Mouse (Mus musculus) T-helper 2 cell (primary cell): ENCODE measurements at regions not wholly inside any gene's neighbourhood (a gene's known extent, or its start where the extent isn't known, plus 50 kb on each side); places are given as distances from the start of the nearest gene placed in this dataset.

Experiments used
- in situ Hi-C: fragments of 300-600 bp; cut with MboI, MseI; formaldehyde crosslinking; loops from one replicate; pipeline ENCODE4 v1.15.1; 2025; ENCODE audit warnings: high pct_unique_total_duplicates

GRCm38 (mm10) chr4:72481748-72482147, 281.0 kb upstream of the Tle1 start:
- in situ Hi-C loops: no loop called here

DNA sequence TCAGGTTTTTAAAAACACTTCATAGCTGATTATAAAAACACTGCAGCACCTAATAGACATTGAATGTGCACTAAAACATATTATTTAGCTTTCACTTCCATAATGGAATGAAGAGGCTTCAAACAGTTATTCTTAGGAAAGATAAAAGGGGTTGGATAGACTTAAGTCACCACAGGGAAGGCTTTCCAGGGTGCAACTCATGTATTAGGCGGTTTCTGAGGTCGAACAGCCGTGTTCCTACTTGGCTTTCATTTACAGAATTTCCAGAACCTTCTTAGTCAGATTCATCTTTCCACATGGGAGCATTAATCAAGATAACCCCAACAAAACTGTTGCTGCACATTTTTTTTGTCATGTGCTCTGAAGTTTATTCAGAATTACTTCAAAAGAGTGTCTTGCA, 279.8 kb upstream of the Tle1 start:
- in situ Hi-C loops: no loop called here

DNA sequence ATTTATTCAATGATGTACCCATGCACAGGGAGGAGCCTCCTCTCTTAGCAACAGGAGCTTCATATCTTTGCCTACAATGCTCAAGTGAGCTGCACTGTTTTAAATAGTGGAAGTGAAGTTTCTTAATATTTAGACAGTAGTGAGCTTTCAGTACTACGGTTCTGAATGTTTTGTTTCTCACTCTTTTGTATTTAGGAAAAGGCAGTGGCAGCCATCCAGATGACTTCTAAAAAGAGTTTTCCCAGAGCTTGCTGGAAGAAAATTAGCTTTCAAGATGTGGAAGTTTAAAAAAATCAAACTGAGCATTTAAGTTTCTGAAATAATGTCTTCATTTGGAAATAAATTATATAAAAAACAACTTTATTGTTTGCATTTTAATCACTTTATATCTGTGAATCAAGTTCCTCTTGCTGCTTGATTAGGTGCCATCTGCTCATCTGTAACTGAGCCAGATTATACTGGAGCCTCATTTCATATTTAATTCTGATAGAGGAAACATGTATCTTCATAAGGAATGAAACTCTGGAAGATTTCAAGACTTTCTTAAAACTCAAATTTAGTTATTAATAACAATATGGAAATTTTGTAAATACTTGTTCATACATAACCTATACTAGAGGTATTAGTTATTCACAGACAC, 268.6 kb upstream of the Tle1 start:
- in situ Hi-C loops: no loop called here

- in situ Hi-C loops: no loop called here
Observed at GRCm38 (mm10) chr4:72444177-72444770, 243.6 kb upstream of the Tle1 start.

DNA sequence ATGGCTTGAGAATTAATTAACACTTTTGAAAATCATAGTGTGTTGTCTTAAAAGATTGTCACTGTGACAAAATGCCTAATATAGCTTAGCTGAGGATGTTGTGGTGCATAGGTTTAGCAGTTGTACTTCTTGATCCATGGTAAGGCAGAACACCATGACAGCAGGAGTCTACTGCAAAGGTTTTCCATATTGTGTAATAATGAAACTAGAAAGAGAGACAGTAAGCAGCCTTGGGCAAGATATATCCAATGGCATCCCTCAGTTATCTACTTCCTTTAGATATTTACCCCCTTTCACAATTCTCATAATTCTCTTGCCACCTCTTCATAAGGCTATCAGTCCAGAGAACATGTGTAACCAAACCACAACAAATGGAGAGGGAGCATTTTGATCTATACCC, 236.6 kb upstream of the Tle1 start:
- in situ Hi-C loops: no loop called here

DNA sequence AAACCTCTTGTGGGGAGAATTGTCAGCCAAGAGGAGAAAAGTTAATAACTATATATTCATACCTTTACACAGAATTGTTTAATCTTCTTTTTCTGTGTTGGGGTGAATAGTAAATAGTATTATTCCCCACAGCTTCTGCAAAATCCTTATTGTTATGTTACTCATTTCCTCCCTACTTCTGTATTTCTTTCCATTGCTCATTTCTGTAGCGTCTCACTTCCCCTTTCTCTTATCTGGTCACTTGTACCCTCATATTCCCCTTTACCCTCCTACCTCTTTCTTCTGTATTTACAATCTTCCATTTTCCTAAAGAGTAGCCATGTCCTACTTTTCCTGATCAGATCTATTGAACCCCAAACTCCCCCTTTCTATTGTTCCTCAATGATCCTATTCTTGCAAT, 224.6 kb upstream of the Tle1 start:
- in situ Hi-C loops: no loop called here

- in situ Hi-C loops: no loop called here
Observed at GRCm38 (mm10) chr4:72412100-72412788, 211.5 kb upstream of the Tle1 start.

DNA sequence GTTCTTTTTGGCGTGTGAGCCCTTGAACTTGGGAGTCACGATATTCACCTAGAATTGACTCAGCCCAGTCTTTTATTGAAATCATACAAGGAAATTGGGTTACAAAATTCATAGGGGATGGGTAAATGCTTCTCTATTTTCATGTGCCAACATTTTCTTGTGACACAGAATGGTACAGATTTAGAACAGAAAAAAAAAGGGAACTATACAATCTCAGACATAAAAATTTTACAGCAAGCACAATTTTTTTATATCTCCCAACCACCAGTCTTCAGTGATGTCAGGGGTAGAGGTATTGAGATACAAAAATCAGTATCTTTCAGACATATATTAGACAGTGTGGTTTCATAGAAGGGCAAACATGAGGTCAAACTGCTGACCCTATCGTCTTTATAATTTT, 210.6 kb upstream of the Tle1 start:
- in situ Hi-C loops: no loop called here

- in situ Hi-C loops: no loop called here
Observed at GRCm38 (mm10) chr4:72400759-72401158, 200.0 kb upstream of the Tle1 start.

- in situ Hi-C loops: no loop called here
Observed at GRCm38 (mm10) chr4:72391887-72392435, 191.2 kb upstream of the Tle1 start.

- in situ Hi-C loops: no loop called here
Observed at GRCm38 (mm10) chr4:72389811-72390625, 189.3 kb upstream of the Tle1 start.

DNA sequence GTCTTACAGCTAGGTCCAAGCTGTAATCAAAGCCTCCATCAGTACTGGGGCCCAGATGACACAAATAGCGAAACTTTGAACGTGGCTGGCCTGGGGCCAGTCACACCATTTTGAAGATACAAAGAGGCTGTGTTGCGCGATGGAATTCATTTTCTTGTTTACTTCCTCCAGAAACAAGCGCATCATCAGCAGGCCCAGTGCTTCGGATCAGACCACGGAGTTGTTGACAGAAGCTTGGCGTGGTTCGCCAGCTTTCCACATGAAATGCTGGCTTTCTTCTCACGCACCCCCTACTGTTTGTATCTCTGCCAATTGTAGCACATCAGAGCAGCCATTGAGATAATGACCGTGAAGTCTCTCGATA, 184.2 kb upstream of the Tle1 start:
- in situ Hi-C loops: no loop called here

DNA sequence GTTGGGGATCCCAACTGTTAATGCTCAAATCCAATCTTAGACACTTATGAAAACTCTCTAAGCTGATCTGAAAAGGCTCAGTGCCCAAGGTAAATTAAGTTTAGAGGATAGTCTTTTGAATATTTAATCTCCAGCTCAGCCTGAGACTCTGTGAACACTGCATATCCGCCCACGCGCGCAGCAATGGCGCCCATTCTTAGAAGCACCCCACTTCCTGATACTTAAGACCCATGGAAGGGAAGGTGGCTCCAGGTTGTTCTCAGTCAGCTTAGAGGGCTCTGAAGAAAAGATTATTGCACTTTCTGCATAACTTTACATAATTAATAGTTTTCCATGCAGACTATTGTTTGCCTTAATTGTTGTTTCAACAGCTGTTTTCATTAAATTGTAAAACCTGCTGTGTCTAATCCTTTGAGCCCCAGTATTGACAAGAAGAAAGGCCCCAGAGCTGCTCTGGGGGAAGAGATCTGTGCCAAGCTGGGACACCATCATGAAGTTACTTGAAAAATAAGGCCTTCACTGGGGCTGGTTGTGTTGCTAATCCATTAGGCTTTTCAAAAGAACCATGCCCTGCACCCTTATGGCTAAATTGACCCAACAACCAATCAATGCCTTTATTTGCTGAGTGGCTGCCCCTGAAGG, 183.7 kb upstream of the Tle1 start:
- in situ Hi-C loops: no loop called here

DNA sequence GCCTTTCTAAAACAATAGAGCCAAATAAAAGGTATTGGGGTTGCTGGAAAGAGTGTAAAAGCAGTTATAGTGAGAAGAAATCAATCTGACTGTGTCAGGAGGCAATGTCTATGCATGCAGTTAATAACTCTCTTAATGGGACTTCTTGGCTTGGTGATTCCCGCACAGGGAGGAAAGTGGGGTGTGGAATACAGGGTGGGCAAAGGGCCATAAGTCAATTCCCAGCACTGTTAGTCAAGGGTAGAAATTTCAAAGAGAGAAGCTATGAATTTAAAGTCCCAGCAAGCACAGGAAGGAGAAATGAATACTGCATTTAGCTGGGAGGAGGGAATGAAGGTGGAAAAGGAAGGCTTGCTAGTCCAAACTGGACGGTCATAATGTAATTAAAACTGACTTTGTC, 183.0 kb upstream of the Tle1 start:
- in situ Hi-C loops: no loop called here

DNA sequence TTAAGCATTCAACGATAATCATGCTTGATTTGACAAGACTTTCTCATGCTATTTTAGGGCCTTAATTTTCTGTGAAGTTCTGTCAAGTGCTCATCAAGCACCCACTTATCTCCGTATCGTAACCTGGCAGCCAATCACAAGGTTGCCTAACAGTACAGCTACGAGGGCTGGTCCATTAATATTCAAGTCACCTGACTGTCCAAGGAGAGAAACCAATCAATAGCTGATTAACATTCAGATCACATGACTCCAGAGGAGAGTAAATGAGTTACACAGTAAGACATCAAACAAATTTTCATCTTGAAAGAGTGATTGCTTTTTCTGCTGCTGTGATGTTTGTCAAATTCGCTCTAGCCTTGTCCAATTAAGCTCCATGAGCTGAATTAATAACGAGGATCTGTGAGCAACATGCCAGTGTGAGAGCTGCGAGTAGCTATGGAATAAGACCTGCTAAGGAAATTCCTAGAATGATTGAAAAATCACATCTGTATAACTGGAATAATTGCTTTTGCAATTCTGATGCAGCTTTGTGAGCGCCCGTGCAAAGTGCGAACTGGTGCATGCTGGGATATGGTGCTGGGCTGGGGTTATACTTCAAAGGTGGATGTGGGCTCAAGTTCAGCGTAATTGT, 181.9 kb upstream of the Tle1 start:
- in situ Hi-C loops: no loop called here

GRCm38 (mm10) chr4:72381742-72382141, 181.0 kb upstream of the Tle1 start:
- in situ Hi-C loops: no loop called here

- in situ Hi-C loops: no loop called here
Observed at GRCm38 (mm10) chr4:72381116-72381515, 180.4 kb upstream of the Tle1 start.

- in situ Hi-C loops: no loop called here
Observed at GRCm38 (mm10) chr4:72379515-72379914, 178.8 kb upstream of the Tle1 start.

- in situ Hi-C loops: no loop called here
Observed at GRCm38 (mm10) chr4:72379011-72379410, 178.3 kb upstream of the Tle1 start.

GRCm38 (mm10) chr4:72377520-72377919, 176.8 kb upstream of the Tle1 start:
- in situ Hi-C loops: no loop called here

- in situ Hi-C loops: no loop called here
Observed at GRCm38 (mm10) chr4:72351985-72352384, 151.3 kb upstream of the Tle1 start.
